Mouse (Mus musculus) midbrain, embryonic 11.5 days (tissue): Measurements from ENCODE around the gene Nhp2. TPM values are rescaled to one million over a fixed set of nuclear protein-coding genes. Genes with fewer than 3 reads are reported as not detected.

Source experiments
- ATAC-seq: fragments of 200-750 bp; cut with Nextera tagmentation; 2 replicates; pipeline ENCODE4 v1.8.0; 2017; ENCODE audit warnings: moderate TSS enrichment, moderate library complexity; ENCODE audit not compliant: low FRiP score
- DNase-seq: peaks from one replicate; pipeline ENCODE4 v3.0.0; 2015; ENCODE audit warnings: low spot score; ENCODE audit errors: missing footprints
- H3K27ac ChIP-seq: fragments of 300-500 bp; sonication (generic); 2 replicates; pipeline ENCODE4 v1.5.1; 2014; ENCODE audit warnings: low read depth, low read length
- H3K27me3 ChIP-seq: fragments of 300-500 bp; sonication (generic); 2 replicates; pipeline ENCODE4 v1.6.1; 2014; ENCODE audit warnings: mild to moderate bottlenecking, low read length, moderate library complexity, mixed read lengths; ENCODE audit not compliant: control insufficient read depth, insufficient read depth
- H3K36me3 ChIP-seq: fragments of 300-500 bp; sonication (generic); 2 replicates; pipeline ENCODE4 v1.6.1; 2014; ENCODE audit warnings: mild to moderate bottlenecking, low read length, moderate library complexity, mixed read lengths; ENCODE audit not compliant: control insufficient read depth, insufficient read depth
- H3K4me1 ChIP-seq: fragments of 300-500 bp; sonication (generic); 2 replicates; pipeline ENCODE4 v1.6.1; 2014; ENCODE audit warnings: low read length; ENCODE audit not compliant: control insufficient read depth, insufficient read depth
- H3K4me2 ChIP-seq: fragments of 300-500 bp; sonication (generic); 2 replicates; pipeline ENCODE4 v1.6.1; 2014; ENCODE audit warnings: mild to moderate bottlenecking, moderate library complexity
- H3K4me3 ChIP-seq: fragments of 300-500 bp; sonication (generic); 2 replicates; pipeline ENCODE4 v1.5.1; 2014; ENCODE audit warnings: low read depth, low read length
- H3K9ac ChIP-seq: fragments of 300-500 bp; sonication (generic); 2 replicates; pipeline ENCODE4 v1.6.1; 2014; ENCODE audit warnings: low read length
- H3K9me3 ChIP-seq: fragments of 300-500 bp; sonication (generic); 2 replicates; pipeline ENCODE4 v1.6.1; 2016; ENCODE audit warnings: low read length; ENCODE audit not compliant: control insufficient read depth
- WGBS: fragments of 180-500 bp; shearing (Covaris S2); extraction: QIAGEN DNeasy Blood & Tissue Kit; methylation state at CpG from one replicate; pipeline ENCODE4 v1.1.7; 2014; 5-methylcytosine and 5-hydroxymethylcytosine counted together
- polyA plus RNA-seq: library from polyadenylated mRNA; unstranded; fragments of >200 nt; fragmentation: Nextera tagmentation; extraction: Ambion mirVana; gene quantifications from 2 replicates; pipeline ENCODE4 v1.2.1, GENCODE M21; 2014

Nhp2 gene
- polyA plus RNA-seq, 1 experiment from 2014 or later = 167 TPM

DNA sequence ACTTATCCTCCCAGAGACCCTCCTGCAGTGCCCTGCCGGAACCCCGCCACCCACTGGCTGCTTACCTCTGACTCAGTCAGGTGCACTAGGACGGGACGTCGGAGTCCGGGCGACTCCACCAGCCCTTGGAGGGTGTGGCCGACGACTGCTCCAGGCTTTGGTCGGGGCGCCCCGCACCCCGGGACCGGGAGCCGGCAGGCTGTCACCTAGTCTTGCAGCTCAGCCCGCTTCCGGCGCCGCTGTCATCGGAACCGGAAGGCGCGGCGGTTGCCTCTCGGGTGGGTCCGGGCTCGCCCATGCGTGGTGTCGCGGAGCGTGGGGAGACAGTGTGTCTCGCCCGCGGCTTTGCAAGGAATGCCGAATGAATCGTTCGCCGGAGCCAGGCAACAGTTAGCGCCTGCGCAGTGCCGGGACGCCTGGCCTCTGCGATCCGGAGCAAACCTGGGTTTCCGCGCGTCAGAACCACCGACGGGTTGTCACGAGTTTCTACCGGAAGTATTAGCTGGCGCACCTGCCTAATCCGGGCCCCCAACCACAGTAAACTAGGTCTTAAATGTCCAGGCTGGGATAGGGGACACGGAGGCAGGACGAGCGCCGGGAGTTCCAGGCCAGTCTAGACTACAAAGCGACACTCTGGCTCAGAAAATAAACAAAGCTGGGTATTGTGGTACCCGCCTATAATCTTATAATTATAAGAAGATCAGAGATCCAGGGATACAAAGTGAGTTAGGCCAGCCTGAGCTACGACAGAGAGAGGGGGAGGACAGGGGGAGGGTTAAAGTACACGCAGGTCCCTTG is 16.2 kb downstream of the Nhp2 start, which contains the start of gene Rmnd5b:
Gene Rmnd5b, minus strand, starts transcription at position 372 of the 798 bp plus-strand sequence.
- no peaks in the 10 kb centered on the region for H3K9me3 ChIP-seq
- ATAC-seq = peak; percentile 85
- peak within 1 kb of the TSS; percentile 68 for H3K9ac ChIP-seq
- DNase-seq = peak; percentile 98
- H3K27me3 ChIP-seq = no peaks in the 10 kb centered on the region
- no peaks in the 10 kb centered on the region for H3K36me3 ChIP-seq
- H3K4me1 ChIP-seq = peaks cover 11% of the 10 kb centered on the region; the same call in 1 of the 2 replicates
- H3K27ac ChIP-seq = peak within 1 kb of the TSS; percentile 45; the same call in 1 of the 2 replicates
- peak within 1 kb of the TSS; percentile 54 for H3K4me2 ChIP-seq
- WGBS = under 1% methylated on average over 60 of the region's 61 CpGs
- H3K4me3 ChIP-seq = peak within 1 kb of the TSS; percentile 57

DNA sequence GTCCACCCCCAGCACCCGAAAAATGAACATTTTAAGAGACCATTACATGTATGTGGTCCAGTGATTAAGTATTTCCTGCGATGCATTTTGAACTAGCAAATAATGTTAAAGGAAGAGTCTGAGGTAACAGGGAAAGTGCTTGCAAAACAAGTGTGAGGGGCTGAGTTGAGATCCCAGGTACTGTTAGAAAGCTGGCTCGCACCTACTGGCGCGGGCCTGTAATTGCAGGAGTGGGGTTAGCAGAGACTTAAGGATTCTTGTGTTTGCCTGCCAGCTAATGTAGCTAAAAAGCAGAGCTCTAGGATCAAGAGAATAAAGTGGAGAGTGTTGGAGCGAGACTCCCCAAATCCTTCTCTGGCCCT is 16.8 kb downstream of the Nhp2 start:
- peak overlapping the region; percentile 54 for H3K4me2 ChIP-seq
- H3K27ac ChIP-seq = no peak overlapping the region
- DNase-seq (peak; percentile 93), ATAC-seq (peak; percentile 43)
- peak overlapping the region; percentile 57 for H3K4me3 ChIP-seq
- peak overlapping the region; percentile 68 for H3K9ac ChIP-seq
- WGBS = 3% methylated on average over 6 of the region's 6 CpGs
- H3K36me3 ChIP-seq = no peaks in the 10 kb centered on the region
- H3K4me1 ChIP-seq = peaks cover 11% of the 10 kb centered on the region; the same call in 1 of the 2 replicates
- H3K9me3 ChIP-seq = no peaks in the 10 kb centered on the region
- H3K27me3 ChIP-seq = no peaks in the 10 kb centered on the region

DNA sequence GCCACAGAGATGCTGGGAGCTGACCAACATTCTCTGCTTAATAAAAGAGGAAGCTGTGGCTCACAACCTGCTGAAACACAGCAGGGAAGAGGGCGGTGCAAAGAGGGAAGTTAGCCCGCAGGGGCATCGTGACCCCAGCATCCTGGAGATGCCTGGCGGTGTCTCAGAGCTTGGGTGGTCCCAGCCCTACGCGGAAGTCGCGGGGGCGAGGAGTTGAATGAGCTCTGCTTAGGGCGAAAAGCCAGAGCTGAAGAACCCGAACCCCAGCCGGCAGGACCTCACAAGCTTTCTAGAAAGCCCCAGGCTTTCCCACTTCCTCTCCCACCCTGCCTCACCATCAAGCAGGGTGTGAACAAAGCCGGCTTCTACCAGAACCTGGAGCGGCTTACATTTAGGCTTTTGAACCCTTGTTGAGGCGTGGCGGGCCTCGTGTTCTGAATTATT is 18.5 kb downstream of the Nhp2 start:
- no peak for ATAC-seq
- H3K27me3 ChIP-seq = no peaks in the 10 kb centered on the region
- H3K27ac ChIP-seq = no peak overlapping the region
- H3K9me3 ChIP-seq = no peaks in the 10 kb centered on the region
- H3K4me3 ChIP-seq = no peak overlapping the region
- peak overlapping the region; percentile 14; the same call in 1 of the 2 replicates for H3K9ac ChIP-seq
- peak overlapping the region; percentile 3; the same call in 1 of the 2 replicates for H3K4me2 ChIP-seq
- 5% methylated on average over 17 of the region's 17 CpGs for WGBS
- peak; percentile 93 for DNase-seq
- peaks cover 11% of the 10 kb centered on the region; the same call in 1 of the 2 replicates for H3K4me1 ChIP-seq
- no peaks in the 10 kb centered on the region for H3K36me3 ChIP-seq

DNA sequence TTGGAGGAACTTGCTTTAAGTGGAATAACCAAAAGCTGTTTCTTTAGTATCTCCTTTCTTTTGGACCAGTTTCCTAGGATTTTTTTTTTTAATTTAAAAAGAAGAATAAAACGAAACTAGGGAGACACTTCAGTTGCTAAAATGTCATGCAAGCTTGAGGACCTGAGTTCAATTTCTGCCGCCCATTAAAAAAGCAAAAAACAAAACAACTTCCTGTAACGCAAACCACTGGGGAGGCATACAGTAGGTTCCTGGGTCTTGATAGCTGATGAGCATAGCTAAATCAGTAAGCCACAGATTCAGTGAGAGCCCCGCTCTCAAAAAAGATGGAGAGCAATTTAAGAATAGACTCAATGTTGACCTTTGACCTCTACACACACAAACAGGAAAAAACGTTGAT is 19.0 kb downstream of the Nhp2 start:
- no peak overlapping the region for H3K27ac ChIP-seq

DNA sequence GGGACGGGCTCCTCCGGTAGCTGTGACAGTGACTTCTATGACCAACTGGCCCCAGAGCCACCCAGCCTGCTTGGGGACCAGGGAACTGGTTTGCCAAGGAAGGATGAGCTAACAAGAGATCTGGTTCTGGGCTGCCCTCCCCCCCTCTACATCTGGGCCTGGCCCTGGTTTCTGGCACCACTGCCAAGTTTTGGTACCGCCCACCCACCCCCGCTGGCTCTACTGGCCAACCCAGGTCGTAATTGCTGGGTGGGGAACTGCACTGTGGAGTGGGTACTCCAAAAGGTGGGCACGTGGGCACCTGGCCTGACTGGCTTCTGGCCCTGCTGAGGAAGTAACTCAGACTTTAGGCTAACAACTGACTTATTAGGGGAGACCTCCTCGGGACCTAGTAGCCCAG is 21.2 kb downstream of the Nhp2 start:
- Histone ChIP-seq H3K4me3 (no peak overlapping the region), H3K9ac (no peak overlapping the region), H3K9me3 (no peaks in the 10 kb centered on the region), H3K4me2 (no peak overlapping the region), H3K4me1 (peaks cover 10% of the 10 kb centered on the region; the same call in 1 of the 2 replicates), H3K27ac (no peak overlapping the region), H3K36me3 (no peaks in the 10 kb centered on the region), H3K27me3 (no peaks in the 10 kb centered on the region)
- no peak for DNase-seq
- no peak for ATAC-seq
- WGBS = 83% methylated on average over 7 of the region's 7 CpGs

More for the DNA sequence above, 19.0 kb downstream of the Nhp2 start:
- Histone ChIP-seq H3K4me3 (no peak overlapping the region), H3K4me2 (no peak overlapping the region), H3K9me3 (no peaks in the 10 kb centered on the region), H3K4me1 (peaks cover 11% of the 10 kb centered on the region; the same call in 1 of the 2 replicates), H3K9ac (no peak overlapping the region), H3K27me3 (no peaks in the 10 kb centered on the region), H3K36me3 (no peaks in the 10 kb centered on the region)
- DNase-seq = no peak
- WGBS = 74% methylated on average over 5 of the region's 5 CpGs
- ATAC-seq = no peak

DNA sequence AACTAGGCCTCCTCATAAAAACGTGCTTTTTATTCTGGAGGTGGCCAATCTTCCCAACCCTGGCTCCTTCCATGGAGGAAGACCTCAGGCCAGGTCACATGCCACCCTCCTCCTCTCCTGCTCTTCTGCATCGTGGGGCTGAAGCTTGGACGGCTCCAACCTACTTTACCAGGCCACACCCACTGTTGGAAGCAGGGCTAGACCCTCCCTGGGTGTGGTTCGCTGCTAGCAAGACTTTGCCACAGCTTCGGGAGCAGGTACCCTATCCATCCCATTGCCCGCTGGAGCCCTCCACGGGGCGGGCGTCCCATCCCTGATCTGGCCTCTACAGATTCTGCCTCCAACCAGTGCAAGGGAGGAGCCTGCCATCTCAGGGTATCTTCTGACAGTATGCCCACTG is 23.7 kb downstream of the Nhp2 start:
- no peak for ATAC-seq
- no peak overlapping the region for H3K27ac ChIP-seq

DNA sequence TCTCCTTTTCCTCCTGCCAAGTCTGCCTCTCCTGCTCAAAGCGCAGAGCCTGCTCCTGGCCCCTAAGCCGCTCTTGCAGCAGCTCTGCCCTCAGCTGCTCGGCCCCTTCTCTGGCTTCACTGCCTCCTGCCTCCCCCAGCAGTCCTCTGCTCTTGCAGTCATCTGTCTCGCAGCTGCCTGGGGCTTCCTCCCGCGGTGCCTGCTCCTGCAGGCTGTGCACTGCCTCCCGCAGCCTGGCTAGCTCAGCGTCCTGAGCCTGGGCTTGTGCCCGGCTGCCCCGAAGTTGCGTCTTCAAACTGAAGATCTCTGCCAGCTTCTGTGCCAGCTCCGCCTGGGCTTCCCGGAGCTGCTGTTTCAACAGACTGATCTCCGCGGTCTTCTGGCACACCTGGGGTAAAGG is 24.2 kb downstream of the Nhp2 start:
- no peaks in the 10 kb centered on the region for H3K36me3 ChIP-seq
- WGBS = 60% methylated on average over 15 of the region's 15 CpGs
- DNase-seq = no peak

More for the DNA sequence above, 23.7 kb downstream of the Nhp2 start:
- no peaks in the 10 kb centered on the region for H3K27me3 ChIP-seq
- no peak overlapping the region for H3K4me2 ChIP-seq
- no peak overlapping the region; the same call in 1 of the 2 replicates for H3K9ac ChIP-seq
- no peaks in the 10 kb centered on the region for H3K9me3 ChIP-seq
- DNase-seq = no peak
- WGBS = 85% methylated on average over 9 of the region's 9 CpGs
- H3K4me3 ChIP-seq = no peak overlapping the region
- H3K4me1 ChIP-seq = peaks cover 8% of the 10 kb centered on the region
- H3K36me3 ChIP-seq = no peaks in the 10 kb centered on the region

DNA sequence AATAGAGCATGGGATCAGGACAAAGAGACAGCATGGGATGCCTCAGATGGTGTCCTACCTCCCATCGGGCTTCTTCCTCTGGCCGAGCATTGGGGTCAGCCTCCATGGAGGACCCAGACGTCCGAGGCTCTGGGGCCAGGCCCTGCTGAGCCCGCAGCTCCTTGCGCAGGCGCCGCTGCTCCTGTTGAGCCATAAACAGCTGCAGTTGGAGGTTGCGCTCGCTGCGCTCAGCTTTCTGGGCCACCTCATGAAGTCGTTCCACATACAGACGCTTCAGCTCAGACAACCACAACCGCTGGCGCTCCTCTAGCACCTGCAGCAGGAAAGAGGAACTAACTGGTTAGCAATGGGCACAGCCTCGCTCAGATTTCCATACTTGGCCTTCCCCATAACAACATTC is 24.7 kb downstream of the Nhp2 start:
- Histone ChIP-seq H3K9ac (no peak overlapping the region), H3K4me1 (peaks cover 17% of the 10 kb centered on the region), H3K36me3 (no peaks in the 10 kb centered on the region), H3K27me3 (no peaks in the 10 kb centered on the region), H3K9me3 (no peaks in the 10 kb centered on the region), H3K4me2 (no peak overlapping the region), H3K27ac (no peak overlapping the region), H3K4me3 (no peak overlapping the region)
- DNase-seq (no peak), ATAC-seq (no peak)
- 69% methylated on average over 16 of the region's 16 CpGs for WGBS

More for the DNA sequence above, 24.2 kb downstream of the Nhp2 start:
- H3K27ac ChIP-seq = no peak overlapping the region
- ATAC-seq = no peak
- H3K27me3 ChIP-seq = no peaks in the 10 kb centered on the region
- no peak overlapping the region for H3K4me2 ChIP-seq
- H3K9ac ChIP-seq = no peak overlapping the region
- no peaks in the 10 kb centered on the region for H3K9me3 ChIP-seq
- peaks cover 12% of the 10 kb centered on the region for H3K4me1 ChIP-seq
- H3K4me3 ChIP-seq = no peak overlapping the region

DNA sequence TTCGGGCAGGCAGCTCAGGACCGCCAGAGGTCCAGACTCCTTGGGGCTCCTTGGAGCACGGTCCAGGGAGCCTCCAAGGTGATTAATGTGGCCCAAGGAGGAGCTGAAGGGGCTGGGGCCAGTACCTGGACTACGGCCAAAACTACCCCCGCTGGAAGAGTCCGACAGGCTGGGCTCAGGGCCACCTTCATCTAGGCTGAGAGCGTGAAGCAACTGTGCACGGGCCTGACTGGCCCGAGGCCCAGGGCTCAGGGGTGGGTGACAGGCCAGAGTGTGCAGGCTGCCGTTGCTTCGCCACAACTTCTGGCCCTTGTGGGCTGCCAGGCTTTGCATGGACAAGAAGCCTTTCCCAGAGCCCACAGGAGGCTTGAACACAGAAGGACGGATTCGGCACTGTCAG is 25.8 kb downstream of the Nhp2 start:
- H3K27ac ChIP-seq = no peak overlapping the region
- no peak for DNase-seq
- H3K4me2 ChIP-seq = no peak overlapping the region
- H3K4me1 ChIP-seq = peaks cover 28% of the 10 kb centered on the region
- 94% methylated on average over 13 of the region's 13 CpGs for WGBS
- H3K9ac ChIP-seq = no peak overlapping the region
- no peak for ATAC-seq
- no peak overlapping the region for H3K4me3 ChIP-seq
- H3K27me3 ChIP-seq = peaks cover 6% of the 10 kb centered on the region
- no peaks in the 10 kb centered on the region for H3K36me3 ChIP-seq
- no peaks in the 10 kb centered on the region for H3K9me3 ChIP-seq
